Mouse (Mus musculus) C2C12 (cell line): ENCODE results near the gene Olfr1238. TPM values are rescaled to one million over a fixed set of nuclear protein-coding genes. Genes with fewer than 3 reads are reported as not detected.

Experiments used
- H3K27me3 ChIP-seq: one replicate; pipeline ENCODE4 v1.6.1; 2011; ENCODE audit not compliant: control insufficient read depth, insufficient read depth, insufficient read length
- H3K36me3 ChIP-seq: one replicate; pipeline ENCODE4 v1.6.1; 2011; ENCODE audit not compliant: control insufficient read depth, insufficient read depth
- H3K4me3 ChIP-seq: one replicate; pipeline ENCODE4 v1.5.1; 2011; ENCODE audit warnings: mild to moderate bottlenecking, control low read depth; ENCODE audit not compliant: poor library complexity, insufficient read depth, severe bottlenecking
- H3K79me2 ChIP-seq: one replicate; pipeline ENCODE4 v1.6.1; 2011; ENCODE audit not compliant: control insufficient read depth, insufficient read depth
- H3K79me3 ChIP-seq: one replicate; pipeline ENCODE4 v1.6.1; 2011; ENCODE audit warnings: low read depth, control low read depth
- H3ac ChIP-seq: one replicate; pipeline ENCODE3; 2011; ENCODE audit warnings: low read depth; ENCODE audit not compliant: control insufficient read depth, insufficient read length
- CEBPB ChIP-seq: IDR thresholded peaks from one replicate; pipeline ENCODE4 v1.6.1; 2011; ENCODE audit warnings: low read depth, mild to moderate bottlenecking, control low read depth, moderate library complexity
- CTCF ChIP-seq: IDR thresholded peaks from one replicate; pipeline ENCODE4 v1.5.1; 2011; ENCODE audit not compliant: control insufficient read depth, insufficient read depth, insufficient read length
- FOSL1 ChIP-seq: IDR thresholded peaks from one replicate; pipeline ENCODE4 v1.8.0; 2011; ENCODE audit warnings: mild to moderate bottlenecking, low read length; ENCODE audit not compliant: poor library complexity, insufficient read depth, severe bottlenecking
- MAX ChIP-seq: IDR thresholded peaks from one replicate; pipeline ENCODE4 v1.6.1; 2011; ENCODE audit warnings: mild to moderate bottlenecking, control low read depth
- MYOD1 ChIP-seq: IDR thresholded peaks from one replicate; pipeline ENCODE4 v1.6.1; 2011; ENCODE audit warnings: low read depth; ENCODE audit not compliant: control insufficient read depth, insufficient read length
- MYOG ChIP-seq: IDR thresholded peaks from one replicate; pipeline ENCODE4 v1.6.1; 2011; ENCODE audit not compliant: control insufficient read depth, insufficient read length; ENCODE audit errors: extremely low read depth
- USF1 ChIP-seq: IDR thresholded peaks from one replicate; pipeline ENCODE4 v1.6.1; 2011; ENCODE audit warnings: low read depth, mild to moderate bottlenecking, control low read depth, moderate library complexity
- long read RNA-seq, 2 experiments: library from polyadenylated mRNA; unstranded; transcript quantifications; one replicate each; pipeline ENCODE4 v2.0.0; 2019 to 2020
- polyA plus RNA-seq: library from polyadenylated mRNA; unstranded; fragments of >200 nt; fragmentation: generic; extraction: Trizol; gene quantifications from one replicate; pipeline ENCODE4 v1.2.1, GENCODE M21; 2012; ENCODE audit warnings: missing spikeins

Gene Olfr1238
- polyA plus RNA-seq: not detected
- long read RNA-seq, experiment 1: 0 reads
- long read RNA-seq, experiment 2: 0 reads

- no peaks in the 10 kb centered on the region for H3K79me3 ChIP-seq
- no peaks in the 10 kb centered on the region for H3K27me3 ChIP-seq
- H3K4me3 ChIP-seq: no peak within 1 kb of the TSS
- H3ac ChIP-seq: no peak within 1 kb of the TSS
- no peaks in the 10 kb centered on the region for H3K79me2 ChIP-seq
- no peak for TF ChIP-seq CTCF
- TF ChIP-seq MYOG: no peak
- no peak for TF ChIP-seq MYOD1
- no peak for TF ChIP-seq MAX
- TF ChIP-seq CEBPB: no peak
- no peak for TF ChIP-seq USF1
- TF ChIP-seq FOSL1: no peak
- no peaks in the 10 kb centered on the region for H3K36me3 ChIP-seq
Observed at GRCm38 (mm10) chr2:89409576-89409975, at the start of gene Olfr1238. Gene Olfr1238 (minus strand): TSS chr2:89409676.

GRCm38 (mm10) chr2:89442900-89443299 lies 33.4 kb upstream of the Olfr1238 start, which contains the start of gene Olfr1240:
Gene Olfr1240 (minus strand): TSS chr2:89443000.
- Histone ChIP-seq H3K4me3 (no peak within 1 kb of the TSS), H3K36me3 (no peaks in the 10 kb centered on the region), H3K27me3 (no peaks in the 10 kb centered on the region), H3ac (no peak within 1 kb of the TSS), H3K79me3 (no peaks in the 10 kb centered on the region), H3K79me2 (no peaks in the 10 kb centered on the region)
- TF ChIP-seq MYOG: no peak
- TF ChIP-seq MYOD1: no peak

- Histone ChIP-seq H3K36me3 (no peaks in the 10 kb centered on the region), H3ac (no peak within 1 kb of the TSS), H3K27me3 (no peaks in the 10 kb centered on the region), H3K79me3 (no peaks in the 10 kb centered on the region), H3K4me3 (no peak within 1 kb of the TSS), H3K79me2 (no peaks in the 10 kb centered on the region)
- TF ChIP-seq MYOG (no peak), USF1 (no peak), FOSL1 (no peak), CEBPB (no peak), MAX (no peak), MYOD1 (no peak), CTCF (no peak)
Observed at GRCm38 (mm10) chr2:89420307-89420706, 10.8 kb upstream of the Olfr1238 start, which contains the start of gene Olfr1239. Gene Olfr1239 (minus strand): TSS chr2:89420407.

- H3K79me3 ChIP-seq: no peaks in the 10 kb centered on the region
- H3K36me3 ChIP-seq: no peaks in the 10 kb centered on the region
- no peaks in the 10 kb centered on the region for H3K27me3 ChIP-seq
- H3K79me2 ChIP-seq: no peaks in the 10 kb centered on the region
- TF ChIP-seq MYOD1 (no peak), USF1 (no peak), MYOG (no peak), MAX (no peak), CEBPB (no peak), FOSL1 (no peak), CTCF (no peak)
- no peak overlapping the region for H3K4me3 ChIP-seq
- no peak overlapping the region for H3ac ChIP-seq
Observed at GRCm38 (mm10) chr2:89414557-89414956, 5.1 kb upstream of the Olfr1238 start.

GRCm38 (mm10) chr2:89400882-89401281 lies 8.6 kb downstream of the Olfr1238 start:
- H3K79me2 ChIP-seq: no peaks in the 10 kb centered on the region
- no peaks in the 10 kb centered on the region for H3K79me3 ChIP-seq
- TF ChIP-seq FOSL1 (no peak), USF1 (no peak), MAX (no peak), MYOD1 (no peak), MYOG (no peak), CTCF (no peak), CEBPB (no peak)
- H3K4me3 ChIP-seq: no peak overlapping the region
- H3K27me3 ChIP-seq: no peaks in the 10 kb centered on the region
- no peaks in the 10 kb centered on the region for H3K36me3 ChIP-seq
- no peak overlapping the region for H3ac ChIP-seq

GRCm38 (mm10) chr2:89364765-89365164 lies 44.7 kb downstream of the Olfr1238 start, which contains the start of gene Olfr1234:
Gene Olfr1234 (minus strand): TSS chr2:89364865.
- H3K79me2 ChIP-seq: no peaks in the 10 kb centered on the region
- H3K79me3 ChIP-seq: no peaks in the 10 kb centered on the region
- H3K4me3 ChIP-seq: no peak within 1 kb of the TSS
- TF ChIP-seq FOSL1: no peak
- no peak for TF ChIP-seq CTCF
- no peak for TF ChIP-seq USF1
- no peaks in the 10 kb centered on the region for H3K27me3 ChIP-seq
- H3ac ChIP-seq: no peak within 1 kb of the TSS
- no peaks in the 10 kb centered on the region for H3K36me3 ChIP-seq

Other genes starting within 250 kb of the Olfr1238 start
- not detected for gene Olfr1224-ps1, start 245.6 kb downstream of the Olfr1238 start, polyA plus RNA-seq
- not detected for gene Olfr1225, start 235.0 kb downstream of the Olfr1238 start, polyA plus RNA-seq
- not detected for gene Olfr1226, start 209.6 kb downstream of the Olfr1238 start, polyA plus RNA-seq
- not detected for gene Olfr1228, start 155.6 kb downstream of the Olfr1238 start, polyA plus RNA-seq
- not detected for gene Olfr1229, start 121.7 kb downstream of the Olfr1238 start, polyA plus RNA-seq
- not detected for gene Olfr1230, start 112.4 kb downstream of the Olfr1238 start, polyA plus RNA-seq
- gene Olfr1231, start 102.6 kb downstream of the Olfr1238 start, polyA plus RNA-seq: not detected
- not detected for gene Olfr1232, start 80.0 kb downstream of the Olfr1238 start, polyA plus RNA-seq
- not detected for gene Olfr1233, start 67.3 kb downstream of the Olfr1238 start, polyA plus RNA-seq
- not detected for gene Olfr1234, start 44.8 kb downstream of the Olfr1238 start, polyA plus RNA-seq
- gene Olfr1239, start 10.7 kb upstream of the Olfr1238 start, polyA plus RNA-seq: not detected
- gene Olfr1240, start 33.3 kb upstream of the Olfr1238 start, polyA plus RNA-seq: not detected
- not detected for gene Olfr1241, start 77.5 kb upstream of the Olfr1238 start, polyA plus RNA-seq
- not detected for gene Olfr1242, start 88.7 kb upstream of the Olfr1238 start, polyA plus RNA-seq
- not detected for gene Olfr1243, start 121.8 kb upstream of the Olfr1238 start, polyA plus RNA-seq
- not detected for gene Olfr1245, start 168.8 kb upstream of the Olfr1238 start, polyA plus RNA-seq
- not detected for gene Olfr1246, start 183.5 kb upstream of the Olfr1238 start, polyA plus RNA-seq
- gene Olfr1247, start 204.5 kb upstream of the Olfr1238 start, polyA plus RNA-seq: not detected
- not detected for gene Olfr1248, start 208.6 kb upstream of the Olfr1238 start, polyA plus RNA-seq
- not detected for gene Olfr1249, start 225.3 kb upstream of the Olfr1238 start, polyA plus RNA-seq